Mouse (Mus musculus): ENCODE results near the gene Clec2l. TPM values are rescaled to one million over a fixed set of nuclear protein-coding genes. Genes with fewer than 3 reads are reported as not detected.

The Clec2l gene
- polyA plus RNA-seq, 1 experiment from 2014 or later = 6.2 TPM

DNA sequence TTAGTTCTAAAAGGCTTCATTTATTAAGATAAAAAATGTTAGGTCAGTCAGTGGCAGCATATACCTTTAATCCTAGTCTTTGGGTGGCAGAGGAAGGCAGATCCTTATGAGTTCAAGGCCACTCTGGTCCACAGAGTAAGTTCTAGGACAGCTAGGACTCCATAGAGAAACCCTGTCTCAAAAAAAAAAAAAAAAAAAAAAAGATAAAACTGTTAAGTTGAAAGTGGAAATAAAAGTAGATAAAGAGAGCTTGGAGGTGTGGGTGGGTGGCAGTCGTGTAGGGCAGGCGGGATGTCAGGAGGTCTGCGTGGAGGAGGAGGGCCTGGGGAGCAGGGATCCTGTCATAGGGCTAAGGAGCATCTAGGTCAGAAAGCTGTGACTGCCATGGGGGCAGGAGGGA lies 9.1 kb downstream of the Clec2l start:
- H3K4me1 ChIP-seq (replicated peaks) = no peaks in the 10 kb centered on the region
- 91% methylated on average over 3 of the region's 3 CpGs for WGBS
- no peak overlapping the region for H3K27ac ChIP-seq
- H3K36me3 ChIP-seq = no peaks in the 10 kb centered on the region
- H3K4me2 ChIP-seq (replicated peaks) = no peak overlapping the region
- H3K9ac ChIP-seq (replicated peaks) = no peak overlapping the region
- 0 out of 2 replicates have a peak, but pooled peaks cover 1% of the 10 kb centered on the region for H3K27me3 ChIP-seq
- ATAC-seq = no peak
- no peak overlapping the region for H3K4me3 ChIP-seq (replicated peaks)
- H3K9me3 ChIP-seq = no peaks in the 10 kb centered on the region

DNA sequence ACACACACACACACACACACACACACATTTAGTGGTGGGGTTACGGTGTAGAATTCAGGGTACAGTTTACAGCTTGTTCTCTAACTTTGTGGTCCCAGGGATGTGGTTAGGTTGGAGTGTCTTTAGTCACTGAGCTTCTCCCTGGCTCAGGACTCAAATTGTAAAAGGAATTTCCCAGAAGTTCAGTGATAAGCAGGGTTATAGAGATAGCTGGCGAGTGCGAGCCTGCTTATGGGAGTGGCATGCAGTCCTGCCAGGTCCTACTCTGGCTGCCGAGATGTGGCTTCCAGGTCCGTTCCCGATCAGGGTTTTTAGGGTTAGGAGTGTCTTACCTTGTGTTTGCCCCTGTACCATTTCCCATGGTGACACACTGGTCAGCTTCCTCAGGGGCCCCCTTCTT lies 13.3 kb downstream of the Clec2l start:
- ATAC-seq = no peak
- H3K9me3 ChIP-seq = no peaks in the 10 kb centered on the region
- WGBS = 93% methylated on average over 6 of the region's 6 CpGs
- H3K27ac ChIP-seq = no peak overlapping the region
- H3K4me3 ChIP-seq (replicated peaks) = no peak overlapping the region
- H3K9ac ChIP-seq (replicated peaks) = no peak overlapping the region
- no peak overlapping the region for H3K4me2 ChIP-seq (replicated peaks)
- no peaks in the 10 kb centered on the region for H3K27me3 ChIP-seq
- H3K4me1 ChIP-seq (replicated peaks) = no peaks in the 10 kb centered on the region
- H3K36me3 ChIP-seq = no peaks in the 10 kb centered on the region

DNA sequence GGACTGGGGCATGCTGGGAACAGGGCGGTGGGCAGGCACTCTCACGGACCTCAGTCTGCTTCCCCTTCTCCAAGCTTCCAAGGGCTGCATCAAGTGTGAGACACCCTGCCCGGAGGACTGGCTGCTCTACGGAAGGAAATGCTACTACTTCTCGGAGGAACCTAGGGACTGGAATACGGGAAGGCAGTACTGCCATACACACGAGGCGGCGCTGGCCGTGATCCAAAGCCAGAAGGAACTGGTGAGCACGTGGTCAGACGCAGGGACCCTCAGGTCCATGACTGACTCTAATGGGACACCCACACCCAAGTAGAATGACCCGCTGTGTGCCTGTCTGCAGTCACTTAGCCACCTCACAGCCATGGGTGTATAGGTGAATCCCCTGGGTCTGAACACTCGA lies 13.9 kb downstream of the Clec2l start:
- no peak overlapping the region for H3K4me3 ChIP-seq (replicated peaks)
- H3K36me3 ChIP-seq = no peaks in the 10 kb centered on the region
- H3K27me3 ChIP-seq = no peaks in the 10 kb centered on the region
- H3K9me3 ChIP-seq = no peaks in the 10 kb centered on the region
- 86% methylated on average over 14 of the region's 14 CpGs for WGBS
- H3K4me1 ChIP-seq (replicated peaks) = no peaks in the 10 kb centered on the region
- no peak overlapping the region for H3K27ac ChIP-seq
- no peak overlapping the region for H3K4me2 ChIP-seq (replicated peaks)
- no peak for ATAC-seq
- no peak overlapping the region for H3K9ac ChIP-seq (replicated peaks)

DNA sequence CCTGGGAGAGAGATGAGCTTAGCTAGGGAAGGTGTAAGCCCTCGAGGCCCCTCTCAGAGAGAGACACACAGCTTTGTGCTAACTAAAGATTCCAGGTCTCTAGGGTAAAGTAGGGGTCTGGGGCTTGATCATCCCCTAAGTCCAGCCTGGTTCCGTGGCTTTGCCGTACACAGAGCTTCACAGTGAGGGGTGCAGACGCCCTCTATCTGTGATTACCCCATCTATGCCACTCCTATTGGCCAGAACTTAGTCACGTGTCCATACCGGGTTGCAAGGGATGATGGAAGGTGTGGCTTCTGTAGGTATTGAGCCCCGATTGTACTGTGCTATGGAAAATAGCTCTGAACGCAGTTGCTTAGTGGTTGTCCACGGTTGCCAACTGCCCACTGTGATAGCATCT lies 14.8 kb downstream of the Clec2l start:
- Histone ChIP-seq H3K36me3 (no peaks in the 10 kb centered on the region), H3K4me3 (replicated peaks) (no peak overlapping the region), H3K9ac (replicated peaks) (no peak overlapping the region), H3K4me2 (replicated peaks) (no peak overlapping the region), H3K9me3 (no peaks in the 10 kb centered on the region), H3K4me1 (replicated peaks) (no peaks in the 10 kb centered on the region), H3K27me3 (no peaks in the 10 kb centered on the region), H3K27ac (no peak overlapping the region)
- no peak for ATAC-seq
- 78% methylated on average over 9 of the region's 9 CpGs for WGBS

DNA sequence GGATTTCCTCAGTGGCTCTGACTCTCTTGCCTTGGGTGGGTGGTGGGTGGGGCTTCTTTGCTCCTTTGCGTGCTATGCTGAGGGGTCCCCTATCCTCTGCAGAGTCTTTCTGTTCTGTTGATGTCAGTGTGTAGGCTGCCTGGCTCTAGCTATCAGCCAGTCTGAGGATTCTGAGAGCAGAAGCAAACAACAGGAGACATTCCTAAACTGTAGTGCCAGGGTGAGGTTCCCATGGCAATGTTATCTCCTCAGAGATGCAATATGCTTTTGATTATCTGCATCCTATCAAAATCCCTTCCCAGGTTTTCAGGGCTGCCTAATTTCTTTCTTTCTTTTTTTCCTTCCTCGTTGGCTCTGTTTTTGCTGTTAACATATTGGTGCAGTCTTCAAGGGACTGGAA lies 19.7 kb downstream of the Clec2l start:
- no peak overlapping the region for H3K4me3 ChIP-seq (replicated peaks)
- no peaks in the 10 kb centered on the region for H3K27me3 ChIP-seq
- H3K27ac ChIP-seq = no peak overlapping the region
- ATAC-seq = no peak
- WGBS = 76% methylated on average over 2 of the region's 2 CpGs
- H3K9me3 ChIP-seq = no peaks in the 10 kb centered on the region
- no peak overlapping the region for H3K4me2 ChIP-seq (replicated peaks)
- H3K9ac ChIP-seq (replicated peaks) = no peak overlapping the region
- H3K4me1 ChIP-seq (replicated peaks) = no peaks in the 10 kb centered on the region
- peaks cover 12% of the 10 kb centered on the region; the same call in 1 of the 2 replicates for H3K36me3 ChIP-seq

DNA sequence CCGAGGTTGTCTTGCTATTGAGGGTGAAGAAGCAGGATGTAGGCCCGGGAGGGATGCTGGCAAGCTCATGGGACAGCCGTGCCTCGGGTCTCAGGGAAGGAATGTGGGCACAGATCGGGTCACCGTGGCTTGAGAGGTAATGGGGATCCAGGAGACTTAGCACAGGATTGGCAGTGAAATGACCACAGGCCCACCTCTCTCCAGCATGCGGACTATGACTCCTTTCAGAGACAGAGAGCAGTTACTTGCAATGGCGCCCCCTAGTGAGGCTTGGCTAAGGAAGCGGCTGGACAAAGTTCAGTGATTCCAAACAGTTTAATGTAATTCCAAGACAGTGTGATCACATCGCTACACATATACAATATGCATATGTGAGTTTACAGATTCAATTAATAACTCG lies 24.3 kb downstream of the Clec2l start:
- no peak for ATAC-seq

DNA sequence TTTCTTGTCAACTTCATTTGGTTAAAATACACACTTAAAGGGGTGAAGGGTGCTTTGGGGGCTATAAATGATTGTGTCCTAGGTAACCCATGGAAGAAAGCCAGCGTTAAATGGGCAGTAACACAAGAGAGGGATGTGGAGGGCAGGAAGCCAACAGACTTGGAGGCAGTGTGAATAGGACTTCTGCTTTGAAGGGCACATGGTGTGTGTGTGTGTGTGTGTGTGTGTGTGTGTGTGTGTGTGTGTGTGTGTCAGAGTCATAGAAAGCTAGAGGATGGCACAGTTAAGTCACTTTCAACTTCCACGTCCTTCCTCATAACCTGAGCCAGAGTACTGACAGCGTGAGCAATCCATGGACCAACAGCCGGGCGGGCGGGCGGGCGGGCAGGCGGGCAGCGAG lies 26.0 kb downstream of the Clec2l start:
- H3K27ac ChIP-seq = no peak overlapping the region
- no peak overlapping the region for H3K4me2 ChIP-seq (replicated peaks)
- no peaks in the 10 kb centered on the region for H3K9me3 ChIP-seq
- peaks cover 37% of the 10 kb centered on the region for H3K36me3 ChIP-seq
- no peak overlapping the region for H3K4me3 ChIP-seq (replicated peaks)
- H3K27me3 ChIP-seq = no peaks in the 10 kb centered on the region
- no peak for ATAC-seq
- 88% methylated on average over 10 of the region's 10 CpGs for WGBS
- no peak overlapping the region for H3K9ac ChIP-seq (replicated peaks)
- H3K4me1 ChIP-seq (replicated peaks) = no peaks in the 10 kb centered on the region

More for the DNA sequence above, 24.3 kb downstream of the Clec2l start:
- peaks cover 21% of the 10 kb centered on the region for H3K36me3 ChIP-seq
- no peaks in the 10 kb centered on the region for H3K4me1 ChIP-seq (replicated peaks)
- no peak overlapping the region for H3K27ac ChIP-seq
- 59% methylated on average over 11 of the region's 11 CpGs for WGBS
- H3K4me3 ChIP-seq (replicated peaks) = no peak overlapping the region
- H3K27me3 ChIP-seq = no peaks in the 10 kb centered on the region
- no peak overlapping the region for H3K4me2 ChIP-seq (replicated peaks)
- no peaks in the 10 kb centered on the region for H3K9me3 ChIP-seq
- H3K9ac ChIP-seq (replicated peaks) = no peak overlapping the region

DNA sequence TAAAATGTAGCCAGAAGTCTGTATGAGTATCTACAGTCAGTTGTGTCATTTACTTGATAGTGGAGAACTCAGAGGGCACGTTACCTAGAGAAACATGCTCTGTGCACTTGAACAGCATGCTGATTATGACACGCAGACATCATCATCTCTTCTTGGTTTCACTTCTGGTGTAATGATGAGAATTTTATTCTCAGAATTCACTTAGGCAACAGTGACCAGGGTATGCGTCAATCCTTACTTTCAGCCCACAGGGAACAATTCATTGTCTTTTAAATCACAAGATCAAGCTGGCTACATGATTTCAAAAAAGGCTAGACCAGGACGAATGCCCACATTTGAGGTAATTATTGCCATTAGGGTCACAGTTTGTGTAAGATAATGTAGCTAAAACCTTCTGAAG lies 27.7 kb downstream of the Clec2l start:
- H3K4me2 ChIP-seq (replicated peaks) = no peak overlapping the region
- 0 out of 2 replicates have a peak, but pooled peaks cover 5% of the 10 kb centered on the region for H3K4me1 ChIP-seq (replicated peaks)
- no peak for ATAC-seq
- WGBS = 87% methylated on average over 4 of the region's 4 CpGs
- no peak overlapping the region for H3K4me3 ChIP-seq (replicated peaks)
- no peaks in the 10 kb centered on the region for H3K27me3 ChIP-seq
- no peaks in the 10 kb centered on the region for H3K9me3 ChIP-seq
- H3K27ac ChIP-seq = no peak overlapping the region
- peaks cover 48% of the 10 kb centered on the region for H3K36me3 ChIP-seq
- no peak overlapping the region for H3K9ac ChIP-seq (replicated peaks)

DNA sequence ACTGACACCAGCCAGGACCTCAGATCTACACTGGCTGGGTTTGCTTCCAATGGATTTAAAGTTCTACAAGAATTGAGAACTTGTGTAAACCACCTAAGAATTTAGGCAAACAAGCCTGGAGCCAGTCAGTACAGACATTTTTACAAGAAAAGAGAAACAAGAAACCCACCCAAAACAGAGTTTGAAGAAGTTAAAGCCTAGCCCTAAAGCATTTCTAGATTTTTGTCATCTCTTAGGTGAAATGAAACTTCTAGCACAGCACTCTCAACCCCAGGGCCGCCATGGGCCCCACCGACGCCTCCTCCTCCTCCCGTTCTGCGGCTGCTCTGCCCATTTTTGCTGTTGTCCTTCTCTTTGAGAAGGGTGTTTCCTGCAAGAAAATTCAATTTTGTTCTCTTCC lies 28.2 kb downstream of the Clec2l start:
- Histone ChIP-seq H3K27me3 (no peaks in the 10 kb centered on the region), H3K4me1 (replicated peaks) (0 out of 2 replicates have a peak, but pooled peaks cover 6% of the 10 kb centered on the region), H3K9ac (replicated peaks) (no peak overlapping the region), H3K4me2 (replicated peaks) (no peak overlapping the region), H3K9me3 (no peaks in the 10 kb centered on the region), H3K4me3 (replicated peaks) (no peak overlapping the region), H3K27ac (no peak overlapping the region), H3K36me3 (peaks cover 51% of the 10 kb centered on the region)
- ATAC-seq = no peak
- 87% methylated on average over 5 of the region's 5 CpGs for WGBS

DNA sequence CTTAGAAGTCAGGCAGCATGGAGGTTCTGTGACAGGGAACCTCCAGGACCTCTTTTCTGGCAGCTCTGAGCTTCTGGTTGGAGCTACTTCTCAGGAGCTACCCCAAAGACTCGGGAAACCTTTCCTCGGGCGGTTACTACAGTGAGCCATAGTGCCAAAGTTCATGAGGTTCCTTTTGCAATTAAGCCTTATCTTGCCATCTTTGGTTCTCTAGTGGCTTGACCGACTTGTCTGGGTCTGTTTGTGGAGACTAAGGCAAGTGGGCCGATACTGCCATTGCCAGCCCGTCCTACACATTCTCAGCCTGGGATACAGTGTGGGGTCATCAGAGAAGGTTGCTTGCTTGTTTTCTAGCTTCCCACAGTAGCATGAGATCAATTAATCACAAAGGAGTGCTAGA lies 29.7 kb downstream of the Clec2l start:
- H3K27me3 ChIP-seq = no peaks in the 10 kb centered on the region

DNA sequence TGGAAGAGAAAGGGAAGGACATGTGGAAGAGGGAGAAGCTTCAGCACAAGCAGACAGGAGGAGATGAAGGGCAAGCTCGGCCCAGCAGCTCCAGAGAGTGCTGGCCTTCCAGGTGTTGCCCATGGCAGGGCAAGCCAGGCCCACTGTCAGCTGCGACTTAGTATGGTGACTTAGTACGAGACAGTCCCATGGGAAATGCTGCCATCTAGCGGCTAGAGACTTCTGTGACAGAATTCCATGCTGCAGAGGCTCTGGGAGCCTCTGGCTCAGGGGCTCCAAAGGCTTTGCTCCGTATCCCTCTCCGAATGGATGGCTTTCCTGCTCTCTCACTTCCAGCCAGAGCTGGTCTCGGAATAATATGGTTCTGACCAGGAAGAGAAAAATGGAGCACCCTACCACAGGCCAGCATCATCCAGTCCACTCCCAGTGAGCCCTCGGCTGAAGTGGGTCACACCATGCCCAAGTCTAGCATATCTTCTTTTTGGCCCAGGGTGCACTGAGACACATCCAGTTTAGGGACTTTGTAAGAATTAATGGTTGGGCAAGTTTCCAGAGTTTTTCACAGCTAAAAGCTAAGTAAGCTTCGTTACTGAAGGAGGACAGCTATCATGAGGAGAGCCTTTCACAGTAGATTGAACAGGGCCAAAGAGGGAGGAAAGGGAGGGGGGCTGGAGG lies 32.6 kb downstream of the Clec2l start:
- peak; percentile 69 for ATAC-seq
- H3K9ac ChIP-seq (replicated peaks) = no peak overlapping the region
- no peak overlapping the region for H3K27ac ChIP-seq
- peaks cover 74% of the 10 kb centered on the region for H3K36me3 ChIP-seq
- no peaks in the 10 kb centered on the region for H3K9me3 ChIP-seq
- 25% methylated on average over 9 of the region's 9 CpGs for WGBS
- H3K4me1 ChIP-seq (replicated peaks) = peaks cover 9% of the 10 kb centered on the region; the same call in 1 of the 2 replicates
- no peaks in the 10 kb centered on the region for H3K27me3 ChIP-seq
- no peak overlapping the region for H3K4me3 ChIP-seq (replicated peaks)
- H3K4me2 ChIP-seq (replicated peaks) = no peak overlapping the region

More for the DNA sequence above, 29.7 kb downstream of the Clec2l start:
- no peaks in the 10 kb centered on the region for H3K9me3 ChIP-seq
- H3K4me2 ChIP-seq (replicated peaks) = no peak overlapping the region
- H3K4me3 ChIP-seq (replicated peaks) = no peak overlapping the region
- peaks cover 51% of the 10 kb centered on the region for H3K36me3 ChIP-seq
- no peak overlapping the region for H3K9ac ChIP-seq (replicated peaks)
- peaks cover 9% of the 10 kb centered on the region; the same call in 1 of the 2 replicates for H3K4me1 ChIP-seq (replicated peaks)
- H3K27ac ChIP-seq = no peak overlapping the region
- no peak for ATAC-seq
- 94% methylated on average over 6 of the region's 6 CpGs for WGBS

DNA sequence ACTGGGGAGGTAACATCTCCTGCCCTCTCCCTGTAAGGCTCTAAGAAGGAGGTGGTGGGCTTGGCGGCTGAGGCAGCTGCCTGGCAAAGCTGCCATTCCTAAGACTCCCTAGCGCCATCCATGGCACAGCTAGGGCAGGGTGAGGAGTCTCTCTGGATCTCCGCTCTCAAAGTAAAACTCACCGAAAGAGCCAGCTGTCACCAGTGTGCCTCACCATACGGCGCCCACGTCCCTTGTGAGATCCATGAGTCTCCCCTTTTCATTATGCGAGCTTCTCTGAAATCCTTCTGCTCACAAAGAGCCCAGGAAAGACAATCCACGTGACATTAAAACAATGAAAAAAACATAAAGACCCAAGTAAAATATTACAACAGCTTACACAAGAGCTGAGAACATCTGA lies 33.7 kb downstream of the Clec2l start:
- peaks cover 83% of the 10 kb centered on the region for H3K36me3 ChIP-seq
- no peak overlapping the region for H3K4me2 ChIP-seq (replicated peaks)
- 0 out of 2 replicates have a peak overlapping the region, but pooled peaks have one; percentile 25 for H3K27ac ChIP-seq
- no peak overlapping the region for H3K4me3 ChIP-seq (replicated peaks)
- 66% methylated on average over 9 of the region's 9 CpGs for WGBS
- H3K27me3 ChIP-seq = no peaks in the 10 kb centered on the region
- no peak overlapping the region for H3K9ac ChIP-seq (replicated peaks)
- no peak for ATAC-seq
- H3K4me1 ChIP-seq (replicated peaks) = peaks cover 9% of the 10 kb centered on the region; the same call in 1 of the 2 replicates
- no peaks in the 10 kb centered on the region for H3K9me3 ChIP-seq
